Mouse (Mus musculus): Measurements from ENCODE around the gene Galns. TPM values are rescaled to one million over a fixed set of nuclear protein-coding genes. Genes with fewer than 3 reads are reported as not detected.

The Galns gene
- polyA plus RNA-seq, 1 experiment from 2014 or later: 14.3 TPM

- Histone ChIP-seq H3K27ac (ENCODE audit: low read length) (no peak overlapping the region), H3K4me1 (ENCODE audit: insufficient read depth, low read depth, low read length) (peaks cover 3% of the 10 kb centered on the region; the same call in 1 of the 2 replicates), H3K9ac (replicated peaks; ENCODE audit: low read depth) (no peak overlapping the region), H3K36me3 (ENCODE audit: insufficient read depth, low read length) (no peaks in the 10 kb centered on the region), H3K4me2 (replicated peaks; ENCODE audit: low read depth, low read length) (no peak overlapping the region), H3K27me3 (replicated peaks; ENCODE audit: insufficient read depth, low read length) (no peaks in the 10 kb centered on the region), H3K9me3 (ENCODE audit: low read length) (no peaks in the 10 kb centered on the region), H3K4me3 (ENCODE audit: low read depth, low read length) (no peak overlapping the region)
- 81% methylated on average over 11 of the region's 12 CpGs for WGBS
- DNase-seq (ENCODE audit: low spot score): no peak
- TF ChIP-seq CTCF (IDR thresholded peaks at IDR 0.05) (no peak), EP300 (IDR thresholded peaks at IDR 0.05) (no peak)
- no peak for ATAC-seq
These were observed 4.5 kb downstream of the Galns start for GRCm38 (mm10) chr8:122606810-122607209.

GRCm38 (mm10) chr8:122605367-122605766 is 5.9 kb downstream of the Galns start:
- no peaks in the 10 kb centered on the region for H3K9me3 ChIP-seq (ENCODE audit: low read length)
- no peak for ATAC-seq
- no peak overlapping the region for H3K4me2 ChIP-seq (replicated peaks; ENCODE audit: low read depth, low read length)
- WGBS: 71% methylated on average over 4 of the region's 4 CpGs
- H3K27me3 ChIP-seq (replicated peaks; ENCODE audit: insufficient read depth, low read length): no peaks in the 10 kb centered on the region
- TF ChIP-seq EP300 (IDR thresholded peaks at IDR 0.05) (no peak), CTCF (IDR thresholded peaks at IDR 0.05) (no peak)
- H3K4me3 ChIP-seq (ENCODE audit: low read depth, low read length): no peak overlapping the region
- no peak overlapping the region for H3K9ac ChIP-seq (replicated peaks; ENCODE audit: low read depth)
- no peak for DNase-seq (ENCODE audit: low spot score)
- H3K27ac ChIP-seq (ENCODE audit: low read length): no peak overlapping the region
- no peaks in the 10 kb centered on the region for H3K4me1 ChIP-seq (ENCODE audit: insufficient read depth, low read depth, low read length)
- no peaks in the 10 kb centered on the region for H3K36me3 ChIP-seq (ENCODE audit: insufficient read depth, low read length)

- 56% methylated on average over 1 of the region's 1 CpGs for WGBS
- TF ChIP-seq EP300 (IDR thresholded peaks at IDR 0.05) (no peak), CTCF (IDR thresholded peaks at IDR 0.05) (no peak)
- no peak overlapping the region for H3K27ac ChIP-seq (ENCODE audit: low read length)
- ATAC-seq (no peak), DNase-seq (ENCODE audit: low spot score) (no peak)
- H3K27me3 ChIP-seq (replicated peaks; ENCODE audit: insufficient read depth, low read length): no peaks in the 10 kb centered on the region
- no peak overlapping the region for H3K4me3 ChIP-seq (ENCODE audit: low read depth, low read length)
- H3K36me3 ChIP-seq (ENCODE audit: insufficient read depth, low read length): no peaks in the 10 kb centered on the region
- H3K4me1 ChIP-seq (ENCODE audit: insufficient read depth, low read depth, low read length): no peaks in the 10 kb centered on the region
- no peak overlapping the region for H3K9ac ChIP-seq (replicated peaks; ENCODE audit: low read depth)
- H3K9me3 ChIP-seq (ENCODE audit: low read length): no peaks in the 10 kb centered on the region
- H3K4me2 ChIP-seq (replicated peaks; ENCODE audit: low read depth, low read length): no peak overlapping the region
These were observed 6.6 kb downstream of the Galns start for GRCm38 (mm10) chr8:122604640-122605039.

GRCm38 (mm10) chr8:122600666-122601065 is 10.6 kb downstream of the Galns start:
- H3K27ac ChIP-seq (ENCODE audit: low read length): no peak overlapping the region
- ATAC-seq (no peak), DNase-seq (ENCODE audit: low spot score) (no peak)
- TF ChIP-seq CTCF (IDR thresholded peaks at IDR 0.05) (no peak), EP300 (IDR thresholded peaks at IDR 0.05) (no peak)
- no peak overlapping the region for H3K9ac ChIP-seq (replicated peaks; ENCODE audit: low read depth)
- H3K36me3 ChIP-seq (ENCODE audit: insufficient read depth, low read length): no peaks in the 10 kb centered on the region
- H3K27me3 ChIP-seq (replicated peaks; ENCODE audit: insufficient read depth, low read length): no peaks in the 10 kb centered on the region
- no peaks in the 10 kb centered on the region for H3K4me1 ChIP-seq (ENCODE audit: insufficient read depth, low read depth, low read length)
- no peak overlapping the region for H3K4me2 ChIP-seq (replicated peaks; ENCODE audit: low read depth, low read length)
- no peaks in the 10 kb centered on the region for H3K9me3 ChIP-seq (ENCODE audit: low read length)
- no peak overlapping the region for H3K4me3 ChIP-seq (ENCODE audit: low read depth, low read length)
- 90% methylated on average over 9 of the region's 9 CpGs for WGBS

GRCm38 (mm10) chr8:122596031-122596430 is 15.2 kb downstream of the Galns start:
- Histone ChIP-seq H3K9ac (replicated peaks; ENCODE audit: low read depth) (no peak overlapping the region), H3K4me2 (replicated peaks; ENCODE audit: low read depth, low read length) (no peak overlapping the region), H3K27me3 (replicated peaks; ENCODE audit: insufficient read depth, low read length) (no peaks in the 10 kb centered on the region), H3K9me3 (ENCODE audit: low read length) (no peaks in the 10 kb centered on the region), H3K4me1 (ENCODE audit: insufficient read depth, low read depth, low read length) (no peaks in the 10 kb centered on the region), H3K27ac (ENCODE audit: low read length) (no peak overlapping the region), H3K4me3 (ENCODE audit: low read depth, low read length) (no peak overlapping the region), H3K36me3 (ENCODE audit: insufficient read depth, low read length) (no peaks in the 10 kb centered on the region)
- ATAC-seq (no peak), DNase-seq (ENCODE audit: low spot score) (no peak)
- TF ChIP-seq EP300 (IDR thresholded peaks at IDR 0.05) (no peak), CTCF (IDR thresholded peaks at IDR 0.05) (no peak)
- WGBS: 51% methylated on average over 4 of the region's 4 CpGs

GRCm38 (mm10) chr8:122593783-122594507 is 17.3 kb downstream of the Galns start:
- no peak overlapping the region for H3K27ac ChIP-seq (ENCODE audit: low read length)
- DNase-seq (ENCODE audit: low spot score): no peak
- no peak overlapping the region for H3K9ac ChIP-seq (replicated peaks; ENCODE audit: low read depth)
- no peaks in the 10 kb centered on the region for H3K27me3 ChIP-seq (replicated peaks; ENCODE audit: insufficient read depth, low read length)
- no peak overlapping the region for H3K4me2 ChIP-seq (replicated peaks; ENCODE audit: low read depth, low read length)
- 79% methylated on average over 19 of the region's 19 CpGs for WGBS
- H3K36me3 ChIP-seq (ENCODE audit: insufficient read depth, low read length): no peaks in the 10 kb centered on the region
- H3K4me1 ChIP-seq (ENCODE audit: insufficient read depth, low read depth, low read length): no peaks in the 10 kb centered on the region
- ATAC-seq: no peak
- no peak overlapping the region for H3K4me3 ChIP-seq (ENCODE audit: low read depth, low read length)
- no peaks in the 10 kb centered on the region for H3K9me3 ChIP-seq (ENCODE audit: low read length)
- TF ChIP-seq CTCF (IDR thresholded peaks at IDR 0.05): no peak

Data from lung, postnatal 0 days (tissue).